Comparison of ENCODE assay signal across 8 mouse cellular contexts in the genomic region with DNA sequence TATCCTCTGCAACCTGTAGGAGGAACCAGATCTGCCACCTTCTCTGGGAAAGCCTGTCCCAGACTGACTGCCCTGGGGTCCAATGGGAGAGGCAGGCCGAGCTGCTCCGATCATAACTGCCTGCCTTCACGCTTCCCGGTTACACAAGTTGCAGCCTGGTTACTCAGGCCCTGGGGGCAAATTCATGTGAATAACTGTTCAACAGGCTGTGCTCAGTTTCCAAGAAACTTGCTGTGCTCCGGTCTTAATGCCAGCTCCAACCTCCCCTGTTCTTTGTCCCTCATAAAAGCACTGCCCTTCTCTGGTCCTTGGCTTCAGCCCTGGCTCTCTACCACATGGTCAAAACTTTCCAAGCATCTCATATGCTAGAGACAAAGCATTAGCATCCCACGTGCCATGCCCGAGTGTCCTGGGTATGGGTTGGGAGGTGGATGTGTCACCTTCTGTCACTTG. TPM values are rescaled to one million over a fixed set of nuclear protein-coding genes. Genes with fewer than 3 reads are reported as not detected.
DNase-seq lines count a peak whose midpoint lies in the region; ATAC-seq lines count a peak whose summit lies in the region.

No protein-coding gene starts in this region.

- H3K9me3 ChIP-seq in lung, embryonic 16.5 days (ENCODE audit: control insufficient read depth, low read length) = no peaks in the 10 kb centered on the region
- no peaks in the 10 kb centered on the region for H3K9me3 ChIP-seq in forebrain, embryonic 11.5 days (ENCODE audit: control insufficient read depth, low read length)
- no peaks in the 10 kb centered on the region for H3K9me3 ChIP-seq in intestine, embryonic 15.5 days
- no peaks in the 10 kb centered on the region for H3K9me3 ChIP-seq in midbrain, embryonic 13.5 days

- H3K27me3 ChIP-seq in lung, embryonic 16.5 days (ENCODE audit: control insufficient read depth, insufficient read depth, low read depth, low read length) = no peaks in the 10 kb centered on the region
- no peaks in the 10 kb centered on the region for H3K27me3 ChIP-seq in forebrain, embryonic 11.5 days (ENCODE audit: control insufficient read depth, insufficient read depth, low read length)
- no peaks in the 10 kb centered on the region for H3K27me3 ChIP-seq in intestine, embryonic 15.5 days (replicated peaks)
- peaks cover 8% of the 10 kb centered on the region; the same call in 1 of the 2 replicates for H3K27me3 ChIP-seq in midbrain, embryonic 13.5 days

- no peak overlapping the region for H3K4me3 ChIP-seq in lung, embryonic 16.5 days (ENCODE audit: low read length)
- no peak overlapping the region for H3K4me3 ChIP-seq in forebrain, embryonic 11.5 days (ENCODE audit: low read depth, low read length)
- no peak overlapping the region for H3K4me3 ChIP-seq in intestine, embryonic 15.5 days (replicated peaks)
- no peak overlapping the region for H3K4me3 ChIP-seq in midbrain, embryonic 13.5 days (replicated peaks)

- no peak for ATAC-seq in lung, embryonic 16.5 days (ENCODE audit: low read depth)
- ATAC-seq in forebrain, embryonic 11.5 days (replicated peaks; ENCODE audit: low FRiP score) = 0 out of 2 replicates have a peak, but pooled peaks have one; percentile 44
- peak; percentile 48; the same call in 1 of the 2 replicates for ATAC-seq in intestine, embryonic 15.5 days
- peak; percentile 57; the same call in 1 of the 2 replicates for ATAC-seq in midbrain, embryonic 13.5 days

- DNase-seq in lung, postnatal 36 days = no peak
- no peak for DNase-seq in forebrain, embryonic 11.5 days (ENCODE audit: low spot score)
- no peak for DNase-seq in layer of hippocampus, postnatal 36 days
- DNase-seq in layer of hippocampus, adult 9-10 months (ENCODE audit: low spot score) = no peak
- DNase-seq in cerebellum, postnatal 4 days (ENCODE audit: low spot score in 2 of 2) = no peak

- H3K9ac ChIP-seq in lung, embryonic 16.5 days (ENCODE audit: low read length) = peak overlapping the region; percentile 36; the same call in 1 of the 2 replicates
- H3K9ac ChIP-seq in forebrain, embryonic 11.5 days (ENCODE audit: low read length) = no peak overlapping the region
- H3K9ac ChIP-seq in intestine, embryonic 15.5 days = no peak overlapping the region
- no peak overlapping the region for H3K9ac ChIP-seq in midbrain, embryonic 13.5 days (replicated peaks)

- peaks cover 13% of the 10 kb centered on the region for H3K36me3 ChIP-seq in lung, embryonic 16.5 days (ENCODE audit: control insufficient read depth, insufficient read depth, low read length)
- H3K36me3 ChIP-seq in forebrain, embryonic 11.5 days (ENCODE audit: control insufficient read depth, insufficient read depth, low read length) = peaks cover 7% of the 10 kb centered on the region; the same call in 1 of the 2 replicates
- peaks cover 20% of the 10 kb centered on the region for H3K36me3 ChIP-seq in intestine, embryonic 15.5 days
- peaks cover 29% of the 10 kb centered on the region for H3K36me3 ChIP-seq in midbrain, embryonic 13.5 days

- H3K4me1 ChIP-seq in lung, embryonic 16.5 days (replicated peaks; ENCODE audit: control insufficient read depth, insufficient read depth, low read length) = peaks cover 4% of the 10 kb centered on the region; the same call in 1 of the 2 replicates
- H3K4me1 ChIP-seq in forebrain, embryonic 11.5 days (replicated peaks; ENCODE audit: control insufficient read depth, insufficient read depth, low read length) = peaks cover 9% of the 10 kb centered on the region
- H3K4me1 ChIP-seq in intestine, embryonic 15.5 days (replicated peaks) = peaks cover 7% of the 10 kb centered on the region
- peaks cover 26% of the 10 kb centered on the region for H3K4me1 ChIP-seq in midbrain, embryonic 13.5 days (replicated peaks)

- H3K4me2 ChIP-seq in lung, embryonic 16.5 days (ENCODE audit: low read depth, low read length) = no peak overlapping the region
- no peak overlapping the region for H3K4me2 ChIP-seq in forebrain, embryonic 11.5 days (ENCODE audit: low read depth, low read length, severe bottlenecking)
- no peak overlapping the region for H3K4me2 ChIP-seq in intestine, embryonic 15.5 days (replicated peaks)
- H3K4me2 ChIP-seq in midbrain, embryonic 13.5 days (replicated peaks) = no peak overlapping the region

- no peak overlapping the region for H3K27ac ChIP-seq in lung, embryonic 16.5 days (ENCODE audit: low read length)
- H3K27ac ChIP-seq in forebrain, embryonic 11.5 days (ENCODE audit: low read depth, low read length) = peak overlapping the region; percentile 46; the same call in 1 of the 2 replicates
- H3K27ac ChIP-seq in intestine, embryonic 15.5 days = 0 out of 2 replicates have a peak overlapping the region, but pooled peaks have one; percentile 5
- peak overlapping the region; percentile 53; the same call in 1 of the 2 replicates for H3K27ac ChIP-seq in midbrain, embryonic 13.5 days

- WGBS in lung, embryonic 16.5 days = 48% methylated on average over 7 of the region's 7 CpGs
- 51% methylated on average over 7 of the region's 7 CpGs for WGBS in forebrain, embryonic 11.5 days
- WGBS in intestine, embryonic 15.5 days = 57% methylated on average over 7 of the region's 7 CpGs
- WGBS in midbrain, embryonic 13.5 days = 48% methylated on average over 7 of the region's 7 CpGs

RNA-seq across cellular contexts. Expression of a gene that starts 32.3 kb away (rescaled TPM):
- polyA plus RNA-seq in lung, embryonic 16.5 days (2015; fragmentation: Nextera tagmentation; extraction: Ambion mirVana) = 115 and 118 TPM in 2 replicates
- 121 and 122 TPM in 2 replicates for polyA plus RNA-seq in forebrain, embryonic 11.5 days (2014; fragmentation: Nextera tagmentation; extraction: Ambion mirVana)
- polyA plus RNA-seq in intestine, embryonic 15.5 days (2015; fragmentation: Nextera tagmentation; extraction: Ambion mirVana) = 247 and 251 TPM in 2 replicates
- polyA plus RNA-seq in midbrain, embryonic 13.5 days (2015; fragmentation: Nextera tagmentation; extraction: Ambion mirVana) = 37.8 and 40.6 TPM in 2 replicates
- total RNA-seq in layer of hippocampus, postnatal 36 days (2021) = 100 to 1,000 TPM; 462 to 484 TPM
